Mouse (Mus musculus) layer of hippocampus, adult 9-10 months (tissue): ENCODE results near the gene Meis1.

Experiments
- DNase-seq: peaks from one replicate; pipeline ENCODE4 v3.0.0; 2022; ENCODE audit warnings: low spot score

The Meis1 gene

DNA sequence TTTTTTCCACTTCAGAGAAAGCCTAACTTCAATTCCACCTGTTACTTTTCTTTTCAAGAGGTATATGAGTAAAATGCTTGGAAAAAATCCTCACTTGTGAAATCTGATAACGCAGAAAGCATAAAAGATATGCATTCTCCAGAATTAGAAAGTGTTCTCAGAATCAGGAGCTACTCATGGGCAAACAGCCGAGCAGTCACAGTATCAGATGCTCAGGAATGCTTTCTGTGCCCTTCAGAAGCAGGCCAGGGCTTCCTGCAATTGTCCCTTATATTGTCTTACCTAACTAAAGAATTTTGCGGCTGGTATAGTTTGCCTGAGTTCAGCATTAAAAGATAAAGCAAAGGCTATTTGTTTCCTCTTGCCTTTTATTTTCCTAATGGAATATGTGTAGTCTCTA, 71.4 kb downstream of the Meis1 start:
- no peak for DNase-seq

DNA sequence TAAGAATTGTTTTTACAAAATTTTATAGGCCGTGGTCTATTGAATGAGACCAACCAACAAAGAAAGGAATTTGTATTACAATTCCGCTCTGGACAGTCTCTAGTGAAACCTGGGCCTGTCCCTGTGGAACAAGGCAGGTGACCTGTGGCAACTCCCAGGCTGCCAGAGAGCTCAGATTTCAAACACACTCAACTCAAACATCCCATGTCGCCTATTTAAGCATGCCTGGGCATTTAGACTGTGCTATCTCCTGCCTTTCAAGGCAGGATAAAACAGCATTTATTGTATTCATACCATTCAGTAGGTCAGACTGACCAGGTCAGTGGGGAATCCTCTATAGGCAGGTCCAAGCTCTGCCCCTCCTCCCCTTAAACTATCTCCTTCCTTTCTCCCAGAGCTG, 73.0 kb downstream of the Meis1 start:
- no peak for DNase-seq

DNA sequence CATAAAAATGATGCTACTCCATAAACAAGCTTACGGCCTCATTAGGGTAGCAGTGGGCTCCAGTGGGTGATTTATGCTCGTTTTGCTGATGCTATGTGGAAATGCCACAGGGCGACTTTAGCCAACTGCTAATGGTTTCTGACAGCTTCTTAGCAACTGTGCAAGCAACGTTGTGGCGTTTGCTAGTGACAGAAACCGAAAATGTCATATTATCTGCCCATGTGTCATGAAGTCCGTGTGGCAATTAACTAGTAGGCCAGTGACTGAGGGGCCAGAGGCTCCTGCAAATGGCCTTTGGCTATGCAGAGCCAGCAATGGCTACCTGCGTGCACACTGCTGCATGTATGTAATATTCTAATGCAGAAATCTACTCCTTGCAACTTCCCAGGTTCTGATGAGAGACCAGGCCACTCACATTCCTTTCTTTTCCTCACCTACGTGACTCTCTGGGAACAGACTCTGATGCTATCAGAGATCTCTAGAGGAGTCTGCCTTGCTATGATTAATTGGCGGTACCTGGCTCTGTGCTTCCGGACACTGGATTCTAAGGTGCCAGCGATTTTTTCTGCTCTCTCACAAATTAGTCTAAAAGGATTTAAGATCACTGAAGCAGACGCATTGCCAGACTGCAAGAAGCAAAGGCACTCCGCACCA, 73.7 kb downstream of the Meis1 start:
- DNase-seq = no peak

DNA sequence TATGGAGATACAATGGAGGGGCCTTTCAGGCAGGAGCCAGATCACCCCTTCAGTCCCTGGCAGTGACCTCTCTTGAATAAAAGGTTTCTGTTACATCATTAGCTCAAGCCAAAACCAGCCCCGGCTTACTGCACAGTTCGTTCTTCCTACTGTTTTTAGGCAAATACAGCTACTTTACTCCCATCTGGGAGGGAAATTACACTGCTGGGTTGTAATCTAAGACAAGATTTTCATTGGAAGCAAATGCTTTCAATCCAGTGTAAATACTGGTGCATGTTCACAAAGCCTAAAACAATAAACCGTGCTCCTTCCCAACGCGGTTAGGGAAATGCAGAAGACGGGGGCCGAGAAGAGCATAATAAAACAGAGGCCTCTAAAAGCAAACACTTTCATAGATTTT, 74.6 kb downstream of the Meis1 start:
- no peak for DNase-seq

- DNase-seq = no peak
Observed at GRCm38 (mm10) chr11:18942990-18943389, 75.8 kb downstream of the Meis1 start.

GRCm38 (mm10) chr11:18940916-18941315, 77.9 kb downstream of the Meis1 start:
- no peak for DNase-seq

DNA sequence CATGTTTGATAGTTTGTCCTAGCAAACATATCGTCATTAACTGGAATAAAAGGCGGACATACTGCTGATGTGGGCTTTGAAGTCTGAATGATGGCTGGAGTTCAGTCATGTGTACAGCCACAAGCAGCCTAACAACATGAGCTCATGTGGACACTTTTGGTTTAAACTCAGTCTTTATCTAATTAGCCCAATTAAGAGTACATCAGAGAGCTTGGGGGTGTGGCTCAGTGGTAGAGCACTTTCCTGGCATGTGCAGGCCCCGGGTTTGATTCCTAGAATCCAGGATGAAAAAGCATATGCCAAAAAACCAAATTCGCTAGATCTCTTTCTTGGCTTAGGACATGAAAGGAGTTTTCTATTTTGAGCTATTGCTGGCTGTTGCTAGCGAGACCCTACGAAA, 83.9 kb downstream of the Meis1 start:
- no peak for DNase-seq

- no peak for DNase-seq
Observed at GRCm38 (mm10) chr11:18931001-18931874, 87.5 kb downstream of the Meis1 start.

GRCm38 (mm10) chr11:18929779-18930728, 88.7 kb downstream of the Meis1 start:
- no peak for DNase-seq

DNA sequence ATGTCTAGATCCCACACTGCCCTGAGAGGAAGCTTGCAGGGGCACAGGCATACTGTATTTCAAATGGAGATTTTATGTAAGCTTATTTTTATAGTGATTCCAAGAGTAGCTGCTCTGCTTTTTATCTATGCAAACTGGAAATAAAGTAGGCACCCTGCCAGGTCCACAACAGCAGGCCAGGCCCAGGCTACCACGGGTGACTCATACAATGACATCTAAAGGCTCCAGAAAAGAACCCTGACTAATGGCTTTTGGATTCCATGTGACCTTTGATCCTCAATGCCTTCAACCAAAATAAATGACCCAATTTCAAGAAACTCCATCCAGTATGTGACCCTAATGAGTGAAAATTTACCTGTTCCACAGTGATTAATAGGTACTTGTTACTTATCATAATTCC, 91.4 kb downstream of the Meis1 start:
- DNase-seq = no peak

GRCm38 (mm10) chr11:18926798-18927197, 92.0 kb downstream of the Meis1 start:
- no peak for DNase-seq

GRCm38 (mm10) chr11:18924583-18925334, 94.0 kb downstream of the Meis1 start:
- no peak for DNase-seq

DNA sequence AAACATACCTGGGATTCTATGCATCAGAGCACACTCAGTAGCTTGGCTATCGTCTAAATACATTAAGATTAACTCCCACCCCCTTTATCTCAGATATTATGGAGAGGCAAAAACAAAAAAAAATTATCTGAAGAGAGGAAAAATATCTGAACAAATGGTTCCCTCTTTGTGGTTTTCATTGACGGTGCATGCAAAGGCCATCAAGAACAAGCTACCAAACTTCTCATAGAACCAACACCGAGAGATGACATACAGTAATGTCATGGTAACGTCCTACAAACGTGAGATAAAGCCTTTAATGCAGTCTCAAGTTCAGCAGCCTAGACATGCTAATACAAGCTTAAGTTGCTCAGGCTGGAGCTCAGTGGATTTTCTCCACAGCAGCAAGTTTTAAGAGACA, 95.5 kb downstream of the Meis1 start:
- DNase-seq = no peak

GRCm38 (mm10) chr11:18920651-18921050, 98.1 kb downstream of the Meis1 start:
- no peak for DNase-seq

- no peak for DNase-seq
Observed at GRCm38 (mm10) chr11:18919162-18919762, 99.5 kb downstream of the Meis1 start.

- no peak for DNase-seq
Observed at GRCm38 (mm10) chr11:18917887-18918286, 100.9 kb downstream of the Meis1 start.

GRCm38 (mm10) chr11:18913251-18913650, 105.5 kb downstream of the Meis1 start:
- DNase-seq = no peak

- no peak for DNase-seq
Observed at GRCm38 (mm10) chr11:18912311-18913019, 106.3 kb downstream of the Meis1 start.

GRCm38 (mm10) chr11:18906866-18907265, 111.9 kb downstream of the Meis1 start:
- no peak for DNase-seq

DNA sequence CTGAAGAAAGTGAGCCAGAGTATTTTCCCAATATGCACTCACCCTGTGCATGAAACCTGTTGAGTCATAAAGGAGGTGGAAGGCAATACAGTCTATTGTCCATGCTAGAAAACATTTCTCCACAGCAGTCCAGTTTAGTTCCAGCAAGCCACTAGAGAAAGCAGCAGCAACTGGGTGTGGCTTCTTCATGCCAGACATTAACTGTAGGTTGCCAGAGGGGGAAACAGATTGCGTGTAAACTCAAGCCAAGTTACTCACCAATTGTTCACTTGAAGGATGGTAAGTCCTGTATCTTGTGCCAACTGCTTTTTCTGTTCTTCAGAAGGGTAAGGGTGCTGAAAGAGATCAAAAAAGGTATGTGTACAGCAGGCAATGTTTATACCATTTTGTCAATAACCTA, 113.4 kb downstream of the Meis1 start:
- DNase-seq = no peak

DNA sequence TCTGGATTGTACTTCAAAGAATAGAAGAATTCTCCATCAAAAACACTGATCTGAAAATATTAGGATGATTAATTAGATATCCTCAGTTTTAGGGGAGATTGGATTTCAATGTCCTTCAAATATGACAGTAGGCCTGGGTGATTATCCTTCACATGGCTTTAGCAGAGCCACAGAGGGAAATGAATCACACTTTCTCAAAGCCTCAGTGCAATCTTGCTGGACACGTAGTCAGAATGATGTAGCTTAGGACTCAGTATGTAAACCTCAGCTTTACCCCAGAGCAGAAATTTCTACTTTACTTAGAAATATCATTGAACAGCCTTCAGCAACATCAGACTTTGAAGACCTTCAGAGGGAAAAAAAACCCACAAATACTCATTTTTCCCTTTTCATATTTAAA, 113.9 kb downstream of the Meis1 start:
- no peak for DNase-seq
